Mouse (Mus musculus): ENCODE measurements around the gene Trim63.
"Not testable (repeated sequence)": the region's sequence is repeated elsewhere in the genome, so short reads cannot be mapped to it uniquely, and the experiment has no call there.

Gene Trim63

GRCm38 (mm10) chr4:134298626-134299497, 16.1 kb upstream of the Trim63 start:
- DNase-seq (ENCODE audit: low spot score): no peak

GRCm38 (mm10) chr4:134299498-134299810, 15.5 kb upstream of the Trim63 start:
- no peak for DNase-seq (ENCODE audit: low spot score)

GRCm38 (mm10) chr4:134300316-134300715, 14.6 kb upstream of the Trim63 start:
- DNase-seq (ENCODE audit: low spot score): peak; percentile 38

DNA sequence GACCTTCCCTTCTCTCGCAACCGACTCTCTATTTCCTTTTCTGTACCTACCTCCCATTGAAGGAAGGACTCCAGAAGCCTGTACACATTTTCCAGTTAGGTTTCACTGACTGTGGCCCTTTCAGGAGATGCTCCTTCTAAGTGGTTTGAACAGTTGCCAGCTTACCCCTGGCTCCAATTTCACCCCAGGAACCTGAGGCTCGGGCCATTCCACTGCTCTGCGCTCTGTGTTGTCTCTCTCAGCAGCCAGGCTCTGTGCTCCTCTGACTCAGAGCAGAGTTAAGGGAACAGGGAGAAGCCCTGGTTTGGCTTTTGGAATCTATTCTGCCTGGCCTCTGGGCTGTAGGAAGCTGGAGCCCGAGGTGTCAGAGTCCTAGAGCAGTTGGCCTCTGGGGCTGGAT, 12.8 kb upstream of the Trim63 start:
- no peak for DNase-seq (ENCODE audit: low spot score)

DNA sequence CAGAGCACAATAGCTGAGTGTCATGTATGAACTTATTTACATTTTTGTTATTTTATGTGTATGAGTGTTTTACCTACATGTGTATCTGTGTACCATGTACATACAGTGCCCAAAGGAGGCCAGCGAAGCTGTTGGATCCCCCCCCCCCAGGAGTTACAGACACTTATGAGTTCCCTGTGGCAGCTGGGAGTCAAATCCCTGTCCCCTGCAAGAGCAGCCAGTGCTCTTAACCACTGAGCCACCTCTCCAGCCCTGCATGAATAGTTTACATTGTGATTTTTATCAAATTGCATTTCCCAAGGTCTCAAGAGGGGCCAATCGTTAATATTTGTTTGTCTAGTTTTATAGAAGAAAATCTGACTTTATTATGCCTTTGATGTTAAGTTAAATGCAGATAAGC, 8.0 kb upstream of the Trim63 start:
- no peak for DNase-seq (ENCODE audit: low spot score)

GRCm38 (mm10) chr4:134307367-134308072, 7.4 kb upstream of the Trim63 start:
- peak; percentile 84 for DNase-seq (ENCODE audit: low spot score)

- DNase-seq (ENCODE audit: low spot score): no peak
These were observed 4.8 kb upstream of the Trim63 start for GRCm38 (mm10) chr4:134310106-134310505.

GRCm38 (mm10) chr4:134310656-134311055, 4.3 kb upstream of the Trim63 start:
- no peak for DNase-seq (ENCODE audit: low spot score)

DNA sequence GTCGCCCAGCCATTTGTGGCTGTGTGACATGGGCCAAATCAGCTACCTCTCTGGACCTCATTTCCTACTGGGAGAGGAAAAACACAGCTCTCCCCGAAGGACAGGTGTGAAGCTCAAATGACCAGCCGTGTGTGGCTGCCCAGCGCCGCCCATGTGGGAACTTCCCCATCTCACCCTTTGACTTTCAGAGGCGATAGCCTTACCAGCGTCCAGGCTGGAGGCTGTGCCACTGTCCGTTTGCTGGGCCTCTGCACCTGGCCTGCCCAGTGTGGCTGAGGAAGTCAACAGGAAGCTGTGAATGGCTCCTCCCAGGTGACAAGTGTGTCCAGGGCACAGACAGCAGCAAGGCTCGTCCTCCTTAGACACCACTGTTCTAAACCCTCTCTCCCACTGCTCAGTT, 3.1 kb upstream of the Trim63 start:
- no peak for DNase-seq (ENCODE audit: low spot score)

DNA sequence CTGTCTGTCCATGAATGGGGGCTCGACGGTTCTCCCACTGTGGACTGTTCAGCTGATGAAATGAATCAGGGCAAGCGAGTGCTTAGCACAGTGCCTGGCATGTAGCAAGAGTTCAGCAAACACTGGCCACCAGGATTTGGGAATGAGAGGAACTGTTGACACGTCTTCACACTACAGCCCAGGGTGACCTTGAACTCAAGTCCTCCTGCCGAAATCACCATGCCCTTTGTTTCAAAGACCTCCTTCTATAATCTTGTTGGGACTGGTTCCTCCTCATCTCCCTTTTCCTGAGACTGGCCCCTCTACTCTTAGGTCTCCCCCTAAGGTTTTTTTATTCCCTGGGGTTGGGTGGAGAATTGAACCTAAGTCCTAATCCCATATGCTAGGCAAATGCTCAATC, 2.6 kb upstream of the Trim63 start:
- DNase-seq (ENCODE audit: low spot score): no peak

GRCm38 (mm10) chr4:134312901-134313300, 2.0 kb upstream of the Trim63 start:
- DNase-seq (ENCODE audit: low spot score): peak; percentile 73

- no peak for DNase-seq (ENCODE audit: low spot score)
These were observed 752 bp upstream of the Trim63 start for GRCm38 (mm10) chr4:134314081-134314655.

DNA sequence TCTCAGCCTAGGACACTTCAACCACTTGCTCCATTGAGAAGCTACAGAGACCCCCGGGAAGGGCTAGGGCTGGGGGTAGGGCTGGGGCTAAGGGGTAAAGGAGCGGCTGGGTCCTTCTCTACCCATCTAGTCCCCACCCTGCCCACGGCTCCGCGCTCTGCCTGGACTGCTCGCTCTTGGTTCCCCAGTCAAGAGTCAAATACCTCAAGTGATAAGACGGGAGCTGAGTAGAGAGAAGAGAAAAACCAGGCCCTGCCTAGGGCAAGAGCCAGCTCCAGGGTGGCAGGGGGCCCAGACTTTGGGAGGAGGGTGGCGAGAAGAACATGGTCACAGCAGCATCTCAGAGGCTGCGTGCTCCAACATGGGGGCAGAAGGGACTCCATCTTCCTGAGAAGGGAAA, 550 bp downstream of the Trim63 start:
- DNase-seq (ENCODE audit: low spot score): no peak

DNA sequence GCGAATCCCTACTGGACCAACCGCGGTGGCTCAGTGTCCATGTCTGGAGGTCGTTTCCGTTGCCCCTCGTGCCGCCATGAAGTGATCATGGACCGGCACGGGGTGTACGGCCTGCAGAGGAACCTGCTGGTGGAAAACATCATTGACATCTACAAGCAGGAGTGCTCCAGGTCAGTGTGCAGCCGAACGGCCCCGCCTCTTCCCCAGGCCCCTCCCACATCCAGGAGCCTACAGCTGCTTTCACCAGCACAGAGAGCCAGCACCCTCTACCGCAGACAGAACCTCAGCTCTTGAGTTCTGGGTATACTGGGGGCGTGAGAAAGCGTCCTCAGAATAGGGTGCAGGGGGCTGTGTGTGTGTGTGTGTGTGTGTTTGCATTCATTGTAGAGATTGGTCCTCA, 1.5 kb downstream of the Trim63 start:
- no peak for DNase-seq (ENCODE audit: low spot score)

DNA sequence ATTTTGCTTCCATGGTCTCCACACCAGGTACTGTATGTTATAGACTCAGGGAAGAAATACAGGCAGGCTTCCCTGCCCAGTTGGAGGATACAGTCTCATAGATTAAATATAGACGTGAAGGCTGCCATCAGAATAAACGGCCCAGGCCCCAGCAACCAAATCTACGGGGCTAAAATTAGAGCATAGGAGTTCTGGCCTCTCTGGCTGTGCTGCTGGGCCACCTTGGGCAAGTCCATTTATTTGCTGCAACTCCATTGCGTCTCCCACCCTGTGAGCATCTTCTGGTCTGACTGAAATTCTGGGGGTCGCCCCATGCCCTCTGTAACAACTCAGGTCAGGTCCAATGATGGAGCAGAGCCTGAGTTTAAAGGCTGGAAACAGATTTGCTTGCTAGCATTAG, 4.2 kb downstream of the Trim63 start:
- no peak for DNase-seq (ENCODE audit: low spot score)

GRCm38 (mm10) chr4:134319674-134320073, 4.8 kb downstream of the Trim63 start:
- no peak for DNase-seq (ENCODE audit: low spot score)

- no peak for DNase-seq (ENCODE audit: low spot score)
These were observed 6.6 kb downstream of the Trim63 start for GRCm38 (mm10) chr4:134321524-134321923.

DNA sequence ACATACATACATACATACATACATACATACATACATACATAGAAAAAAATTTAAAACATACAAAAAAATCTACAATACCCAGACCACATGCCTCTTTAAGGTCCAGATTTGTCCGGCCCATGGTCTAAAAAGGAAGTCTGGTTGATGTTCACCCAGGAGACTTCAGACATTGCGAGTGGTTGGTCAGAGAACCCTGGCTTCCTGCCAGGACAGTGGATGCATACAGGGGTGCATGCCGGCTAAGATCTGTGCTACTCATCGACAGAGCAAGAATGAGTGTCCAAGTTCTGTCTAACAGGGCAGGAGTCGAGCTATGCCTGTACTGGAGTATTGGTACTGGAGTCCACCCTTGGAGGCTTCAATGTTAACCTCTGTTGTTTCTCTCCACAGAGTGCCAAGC, 9.7 kb downstream of the Trim63 start:
- no peak for DNase-seq (ENCODE audit: low spot score)

DNA sequence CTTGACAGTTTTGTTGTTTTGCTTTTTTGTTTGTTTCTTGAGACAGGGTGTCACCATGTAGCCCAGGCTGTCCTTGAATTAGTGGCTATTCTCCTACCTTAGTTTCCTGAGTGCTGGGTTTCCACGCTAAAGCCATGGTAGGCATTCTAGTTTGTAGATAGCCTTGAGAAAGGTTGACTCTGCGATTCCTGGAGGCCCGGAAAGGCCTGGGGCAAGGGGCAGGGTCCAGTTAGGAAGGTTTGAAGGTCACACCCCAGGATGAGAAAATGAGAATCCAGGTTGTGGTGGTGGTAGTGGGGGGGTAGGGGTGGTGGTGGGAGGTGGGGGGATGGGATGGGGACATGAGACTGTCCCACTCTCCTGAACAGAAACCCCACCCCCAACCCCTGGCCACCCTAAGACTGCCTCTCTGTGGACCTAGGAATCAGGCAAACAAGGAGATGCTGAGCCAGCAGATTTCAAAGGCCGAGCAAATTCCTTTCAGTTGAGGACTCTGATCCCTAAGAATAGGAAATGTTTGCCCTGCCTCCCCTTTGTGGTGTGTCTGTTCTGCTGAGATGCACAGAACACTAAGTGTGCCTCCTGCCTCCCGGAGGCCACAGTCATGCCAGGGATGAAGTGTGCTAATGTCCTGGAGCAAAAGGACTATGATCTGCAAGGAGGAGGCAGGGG, 12.1 kb downstream of the Trim63 start:
- DNase-seq (ENCODE audit: low spot score): no peak

DNA sequence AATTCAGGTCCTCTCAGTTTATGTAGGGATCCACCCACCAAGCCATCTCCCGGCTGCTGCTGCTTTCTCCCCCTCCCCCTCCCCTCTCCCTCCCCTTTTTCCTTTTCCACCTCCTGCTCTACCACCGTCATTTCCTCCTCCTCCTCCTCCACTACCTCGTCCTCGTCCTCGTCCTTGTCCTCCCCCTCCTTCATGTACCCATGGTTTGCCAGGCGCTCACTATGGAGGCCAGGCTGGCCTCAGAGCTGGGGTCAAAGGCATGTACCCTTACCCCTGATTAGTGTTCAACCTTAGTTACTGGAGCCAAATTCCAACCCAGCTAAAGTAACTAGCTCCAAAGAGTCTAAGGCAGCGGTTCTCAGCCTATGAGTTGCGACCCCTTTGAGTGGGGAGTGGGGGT, 13.2 kb downstream of the Trim63 start:
- no peak for DNase-seq (ENCODE audit: low spot score)

- DNase-seq (ENCODE audit: low spot score): no peak
These were observed 13.9 kb downstream of the Trim63 start for GRCm38 (mm10) chr4:134328832-134329231.

- DNase-seq (ENCODE audit: low spot score): no peak
These were observed 15.4 kb downstream of the Trim63 start for GRCm38 (mm10) chr4:134330281-134330680.

GRCm38 (mm10) chr4:134341231-134341630, 26.3 kb downstream of the Trim63 start:
- not testable (repeated sequence) for DNase-seq (ENCODE audit: low spot score)
